ENCODE assay signal across 15 mouse cellular contexts in genomic region chr11:78985505-78985904, GRCm38 (mm10). TPM values are rescaled to one million over a fixed set of nuclear protein-coding genes. Genes with fewer than 3 reads are reported as not detected.
DNase-seq lines count a peak whose midpoint lies in the region; ATAC-seq and TF ChIP-seq lines count a peak whose summit lies in the region.
"Had no signal": no experiment of that assay in that cellular context is flagged by ENCODE, and none has a peak within 500 bp of the region (broad histone marks: within the 10 kb centered on the region; RNA-seq: fewer than 3 reads in every experiment).

No protein-coding gene starts in this region.

- H3K27ac ChIP-seq in intestine, postnatal 0 days (ENCODE audit: low read depth, low read length): peak overlapping the region; percentile 52; the same call in 1 of the 2 replicates
- H3K27ac ChIP-seq in intestine, embryonic 16.5 days (ENCODE audit: low read length): no peak overlapping the region
- H3K27ac ChIP-seq in thymus, adult 2 months (ENCODE audit: control insufficient read depth, insufficient read depth, low read length): no peak overlapping the region
- H3K27ac ChIP-seq in liver, embryonic 15.5 days (replicated peaks): no peak overlapping the region; the same call in 1 of the 2 replicates
- H3K27ac ChIP-seq: hindbrain, embryonic 13.5 days; midbrain, embryonic 12.5 days; neural tube, embryonic 13.5 days had no signal

- DNase-seq in thymus, postnatal 4 days: peak; percentile 3
- DNase-seq in thymus, adult 2 months: no peak
- no peak for DNase-seq in frontal cortex, postnatal 14 days (ENCODE audit: low spot score in 2 of 2)
- no peak for DNase-seq in thymus, adult 18-20 months
- DNase-seq: cerebellum, adult 18-20 months; cerebellum, postnatal 25 days; embryo, embryonic 11 days; layer of hippocampus, postnatal 36 days had no signal

- no peak for ATAC-seq in intestine, postnatal 0 days
- ATAC-seq in intestine, embryonic 16.5 days: no peak
- no peak for ATAC-seq in liver, embryonic 15.5 days (ENCODE audit: insufficient read depth)

- H3K4me1 ChIP-seq in intestine, postnatal 0 days (replicated peaks; ENCODE audit: control insufficient read depth, insufficient read depth, low read length): 0 out of 2 replicates have a peak, but pooled peaks cover 13% of the 10 kb centered on the region
- peaks cover 29% of the 10 kb centered on the region for H3K4me1 ChIP-seq in intestine, embryonic 16.5 days (ENCODE audit: control insufficient read depth, insufficient read depth, low read length)
- H3K4me1 ChIP-seq in thymus, adult 2 months (replicated peaks; ENCODE audit: control insufficient read depth, insufficient read depth, low read length): peaks cover 27% of the 10 kb centered on the region
- H3K4me1 ChIP-seq in liver, embryonic 15.5 days (replicated peaks): peaks cover 46% of the 10 kb centered on the region
- H3K4me1 ChIP-seq: hindbrain, embryonic 13.5 days; midbrain, embryonic 12.5 days; neural tube, embryonic 13.5 days had no signal

- TF ChIP-seq CTCF in intestine, postnatal 0 days (IDR thresholded peaks at IDR 0.05; ENCODE audit: low read depth): no peak
- TF ChIP-seq CTCF in thymus, adult 2 months (IDR thresholded peaks at IDR 0.05; ENCODE audit: borderline replicate concordance, control insufficient read depth, extremely low read depth, insufficient read depth, low read length, poor library complexity): no peak

- H3K9me3 ChIP-seq in intestine, postnatal 0 days (ENCODE audit: control insufficient read depth): no peaks in the 10 kb centered on the region
- H3K9me3 ChIP-seq in intestine, embryonic 16.5 days (ENCODE audit: control insufficient read depth, low read length): no peaks in the 10 kb centered on the region
- H3K9me3 ChIP-seq in liver, embryonic 15.5 days (replicated peaks): no peaks in the 10 kb centered on the region
- H3K9me3 ChIP-seq: midbrain, embryonic 12.5 days; neural tube, embryonic 13.5 days had no signal

- no peak for TF ChIP-seq POLR2A in thymus, adult 2 months (IDR thresholded peaks at IDR 0.05; ENCODE audit: control insufficient read depth, extremely low read depth, insufficient read depth, low read length, poor library complexity)

- H3K27me3 ChIP-seq in intestine, postnatal 0 days (replicated peaks; ENCODE audit: control insufficient read depth, insufficient read depth, low read length): no peaks in the 10 kb centered on the region
- no peaks in the 10 kb centered on the region for H3K27me3 ChIP-seq in intestine, embryonic 16.5 days (replicated peaks; ENCODE audit: control insufficient read depth, insufficient read depth, low read length)
- H3K27me3 ChIP-seq in thymus, adult 2 months (ENCODE audit: control insufficient read depth, insufficient read depth, low read length): no peaks in the 10 kb centered on the region
- H3K27me3 ChIP-seq in liver, embryonic 15.5 days: no peaks in the 10 kb centered on the region
- H3K27me3 ChIP-seq: hindbrain, embryonic 13.5 days; midbrain, embryonic 12.5 days; neural tube, embryonic 13.5 days had no signal

- H3K4me3 ChIP-seq in intestine, postnatal 0 days (ENCODE audit: low read depth, low read length): no peak overlapping the region
- no peak overlapping the region for H3K4me3 ChIP-seq in intestine, embryonic 16.5 days (ENCODE audit: low read length)
- no peak overlapping the region for H3K4me3 ChIP-seq in thymus, adult 2 months (ENCODE audit: control insufficient read depth, insufficient read depth, low read length)
- no peak overlapping the region for H3K4me3 ChIP-seq in liver, embryonic 15.5 days (replicated peaks)
- H3K4me3 ChIP-seq: hindbrain, embryonic 13.5 days; midbrain, embryonic 12.5 days; neural tube, embryonic 13.5 days had no signal

- no peak overlapping the region for H3K4me2 ChIP-seq in intestine, postnatal 0 days (replicated peaks; ENCODE audit: low read depth)
- H3K4me2 ChIP-seq in intestine, embryonic 16.5 days (ENCODE audit: low read depth, low read length): no peak overlapping the region
- H3K4me2 ChIP-seq in liver, embryonic 15.5 days: peak overlapping the region; percentile 66; the same call in 1 of the 2 replicates
- H3K4me2 ChIP-seq: hindbrain, embryonic 13.5 days; midbrain, embryonic 12.5 days; neural tube, embryonic 13.5 days had no signal

- no peak overlapping the region for H3K9ac ChIP-seq in intestine, postnatal 0 days (ENCODE audit: low read depth, low read length)
- H3K9ac ChIP-seq in intestine, embryonic 16.5 days (ENCODE audit: low read depth, low read length): no peak overlapping the region
- no peak overlapping the region for H3K9ac ChIP-seq in liver, embryonic 15.5 days
- H3K9ac ChIP-seq: hindbrain, embryonic 13.5 days; lung, embryonic 14.5 days; midbrain, embryonic 12.5 days; neural tube, embryonic 13.5 days had no signal

- H3K36me3 ChIP-seq in intestine, postnatal 0 days (ENCODE audit: control insufficient read depth, insufficient read depth): no peaks in the 10 kb centered on the region
- no peaks in the 10 kb centered on the region for H3K36me3 ChIP-seq in intestine, embryonic 16.5 days (ENCODE audit: control insufficient read depth, insufficient read depth, low read length)
- no peaks in the 10 kb centered on the region for H3K36me3 ChIP-seq in thymus, adult 2 months (ENCODE audit: control insufficient read depth, insufficient read depth, low read length)
- no peaks in the 10 kb centered on the region for H3K36me3 ChIP-seq in liver, embryonic 15.5 days (replicated peaks)
- H3K36me3 ChIP-seq: hindbrain, embryonic 13.5 days; midbrain, embryonic 12.5 days; neural tube, embryonic 13.5 days had no signal

RNA-seq across cellular contexts. Expression of gene Lgals9, which starts 0.8 kb away (rescaled TPM):
- 526 and 586 TPM in 2 replicates for polyA plus RNA-seq in intestine, postnatal 0 days (2015; fragmentation: Nextera tagmentation; extraction: Ambion mirVana)
- 96.1 and 111 TPM in 2 replicates for polyA plus RNA-seq in intestine, embryonic 16.5 days (2015; fragmentation: Nextera tagmentation; extraction: Ambion mirVana)
- 589 and 601 TPM in 2 replicates for polyA plus RNA-seq in thymus, adult 2 months (2012; rRNA removed)
- polyA plus RNA-seq in liver, embryonic 15.5 days (2015; fragmentation: Nextera tagmentation; extraction: Ambion mirVana): 154 and 177 TPM in 2 replicates
